Mouse (Mus musculus): ENCODE results near the gene Rcc1. TPM values are rescaled to one million over a fixed set of nuclear protein-coding genes. Genes with fewer than 3 reads are reported as not detected.
A peak's percentile ranks its signal among the peaks of the same experiment; 100 is the strongest.

Rcc1 gene
- polyA plus RNA-seq, 1 experiment from 2014 or later: 37.6 TPM

DNA sequence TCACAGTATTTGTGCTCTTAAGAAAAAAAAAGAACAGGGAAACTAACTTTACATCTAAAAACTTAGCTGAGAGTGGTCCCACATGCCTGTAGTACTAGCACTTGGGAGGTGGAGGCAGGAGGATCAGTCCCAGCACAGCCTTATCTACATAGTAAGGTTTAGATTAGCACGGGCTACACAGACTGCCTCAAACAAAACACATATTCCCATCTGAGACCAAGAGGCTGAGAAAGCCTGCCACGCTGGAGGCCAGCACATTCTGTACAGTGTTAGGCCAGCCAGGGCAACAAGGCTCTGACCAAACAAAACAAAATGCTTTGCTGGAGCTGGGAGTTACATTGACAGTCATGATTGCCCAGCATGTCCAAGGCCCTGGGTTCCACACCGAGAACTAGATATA lies 30.1 kb upstream of the Rcc1 start:
- H3K27me3 ChIP-seq (replicated peaks): no peaks in the 10 kb centered on the region
- H3K27ac ChIP-seq (replicated peaks): no peak overlapping the region
- no peak overlapping the region for H3K9ac ChIP-seq
- no peak overlapping the region for H3K4me3 ChIP-seq
- 40% methylated on average over 3 of the region's 3 CpGs for whole genome bisulfite sequencing
- peaks cover 63% of the 10 kb centered on the region for H3K36me3 ChIP-seq
- H3K9me3 ChIP-seq: no peaks in the 10 kb centered on the region
- H3K4me2 ChIP-seq: no peak overlapping the region
- peaks cover 30% of the 10 kb centered on the region for H3K4me1 ChIP-seq
- no peak for ATAC-seq (ENCODE audit: extremely low read depth, insufficient number of reproducible peaks, low FRiP score, low TSS enrichment)

GRCm38 (mm10) chr4:132382296-132382695 lies 28.9 kb upstream of the Rcc1 start:
- H3K9me3 ChIP-seq: no peaks in the 10 kb centered on the region
- no peaks in the 10 kb centered on the region for H3K27me3 ChIP-seq (replicated peaks)
- no peak overlapping the region for H3K4me2 ChIP-seq
- ATAC-seq (ENCODE audit: extremely low read depth, insufficient number of reproducible peaks, low FRiP score, low TSS enrichment): no peak
- H3K4me3 ChIP-seq: no peak overlapping the region
- 80% methylated on average over 4 of the region's 4 CpGs for WGBS
- H3K9ac ChIP-seq: no peak overlapping the region
- H3K27ac ChIP-seq (replicated peaks): 0 out of 2 replicates have a peak overlapping the region, but pooled peaks have one; percentile 7
- H3K4me1 ChIP-seq: peaks cover 18% of the 10 kb centered on the region
- peaks cover 74% of the 10 kb centered on the region for H3K36me3 ChIP-seq

GRCm38 (mm10) chr4:132380965-132381616 lies 27.7 kb upstream of the Rcc1 start:
- Histone ChIP-seq H3K36me3 (peaks cover 73% of the 10 kb centered on the region), H3K9me3 (no peaks in the 10 kb centered on the region), H3K4me1 (peaks cover 9% of the 10 kb centered on the region), H3K27me3 (replicated peaks) (no peaks in the 10 kb centered on the region), H3K9ac (no peak overlapping the region), H3K4me3 (no peak overlapping the region), H3K4me2 (no peak overlapping the region), H3K27ac (replicated peaks) (no peak overlapping the region)
- WGBS: 93% methylated on average over 2 of the region's 2 CpGs
- ATAC-seq (ENCODE audit: extremely low read depth, insufficient number of reproducible peaks, low FRiP score, low TSS enrichment): no peak

DNA sequence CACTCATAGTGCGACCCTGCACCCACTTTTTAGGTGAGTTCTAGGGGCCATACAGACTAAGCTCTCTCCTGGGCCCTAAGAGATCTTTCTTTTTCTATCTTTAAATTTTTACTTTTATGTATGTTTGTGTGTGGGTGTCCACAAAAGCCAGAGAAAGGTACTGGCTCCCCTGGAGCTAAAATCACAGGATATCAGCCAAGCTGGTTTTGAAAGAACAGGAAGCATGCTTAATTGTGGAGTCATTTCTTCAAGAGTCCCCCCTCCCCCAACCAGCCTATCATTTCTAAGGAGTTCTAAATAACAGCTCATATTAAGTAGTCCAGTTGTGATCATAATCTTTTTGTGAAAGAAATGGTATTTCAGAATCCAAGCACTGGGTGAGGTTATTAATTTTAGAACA lies 20.4 kb upstream of the Rcc1 start:
- no peak for ATAC-seq (ENCODE audit: extremely low read depth, insufficient number of reproducible peaks, low FRiP score, low TSS enrichment)
- H3K27me3 ChIP-seq (replicated peaks): no peaks in the 10 kb centered on the region
- H3K4me2 ChIP-seq: no peak overlapping the region
- no peak overlapping the region for H3K27ac ChIP-seq (replicated peaks)
- peaks cover 90% of the 10 kb centered on the region for H3K36me3 ChIP-seq
- H3K4me3 ChIP-seq: no peak overlapping the region
- no peaks in the 10 kb centered on the region for H3K9me3 ChIP-seq
- H3K9ac ChIP-seq: no peak overlapping the region
- H3K4me1 ChIP-seq: no peaks in the 10 kb centered on the region
- 97% methylated on average over 1 of the region's 1 CpGs for WGBS

DNA sequence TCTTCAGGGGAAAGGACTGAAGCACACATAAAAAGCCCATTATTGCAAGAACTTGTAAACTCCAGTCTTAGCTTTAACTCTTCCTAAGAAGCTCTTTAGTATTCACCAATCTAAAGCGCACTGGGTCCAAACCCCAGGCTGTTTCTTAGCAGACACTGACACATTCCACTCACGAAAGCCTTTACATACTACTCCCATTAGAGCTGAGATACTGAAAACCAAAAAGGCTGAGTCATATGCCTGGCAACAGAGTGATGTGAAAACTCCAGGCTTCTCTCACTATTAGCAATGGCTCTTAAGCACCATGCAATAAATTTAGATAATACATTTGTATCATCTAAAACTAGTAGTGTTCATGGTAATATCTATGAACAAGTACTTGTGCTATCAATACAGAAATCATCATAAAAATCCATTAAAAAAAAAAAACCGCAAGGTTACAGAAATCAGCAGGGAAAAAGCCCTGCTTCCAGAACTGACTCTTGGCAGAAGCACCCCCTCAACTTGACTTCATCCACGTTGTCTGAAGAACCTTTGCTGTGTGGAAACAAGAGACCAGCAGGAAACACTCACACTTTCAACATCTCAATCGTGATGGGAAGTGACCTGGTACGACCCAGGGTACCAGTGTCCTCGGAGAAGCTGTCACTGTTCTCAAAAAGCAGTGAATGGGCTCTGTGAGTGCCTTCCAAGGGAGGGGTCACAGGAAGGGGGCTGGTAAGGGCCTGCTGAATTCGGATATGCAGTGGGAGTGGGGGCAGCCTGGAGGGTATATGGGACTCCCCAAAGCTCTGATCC lies 16.7 kb upstream of the Rcc1 start:
- no peak overlapping the region for H3K4me2 ChIP-seq
- peaks cover 96% of the 10 kb centered on the region for H3K36me3 ChIP-seq
- ATAC-seq (ENCODE audit: extremely low read depth, insufficient number of reproducible peaks, low FRiP score, low TSS enrichment): no peak
- H3K9me3 ChIP-seq: no peaks in the 10 kb centered on the region
- H3K9ac ChIP-seq: no peak overlapping the region
- no peaks in the 10 kb centered on the region for H3K27me3 ChIP-seq (replicated peaks)
- 77% methylated on average over 8 of the region's 8 CpGs for WGBS
- no peak overlapping the region for H3K27ac ChIP-seq (replicated peaks)
- H3K4me1 ChIP-seq: no peaks in the 10 kb centered on the region
- H3K4me3 ChIP-seq: no peak overlapping the region

DNA sequence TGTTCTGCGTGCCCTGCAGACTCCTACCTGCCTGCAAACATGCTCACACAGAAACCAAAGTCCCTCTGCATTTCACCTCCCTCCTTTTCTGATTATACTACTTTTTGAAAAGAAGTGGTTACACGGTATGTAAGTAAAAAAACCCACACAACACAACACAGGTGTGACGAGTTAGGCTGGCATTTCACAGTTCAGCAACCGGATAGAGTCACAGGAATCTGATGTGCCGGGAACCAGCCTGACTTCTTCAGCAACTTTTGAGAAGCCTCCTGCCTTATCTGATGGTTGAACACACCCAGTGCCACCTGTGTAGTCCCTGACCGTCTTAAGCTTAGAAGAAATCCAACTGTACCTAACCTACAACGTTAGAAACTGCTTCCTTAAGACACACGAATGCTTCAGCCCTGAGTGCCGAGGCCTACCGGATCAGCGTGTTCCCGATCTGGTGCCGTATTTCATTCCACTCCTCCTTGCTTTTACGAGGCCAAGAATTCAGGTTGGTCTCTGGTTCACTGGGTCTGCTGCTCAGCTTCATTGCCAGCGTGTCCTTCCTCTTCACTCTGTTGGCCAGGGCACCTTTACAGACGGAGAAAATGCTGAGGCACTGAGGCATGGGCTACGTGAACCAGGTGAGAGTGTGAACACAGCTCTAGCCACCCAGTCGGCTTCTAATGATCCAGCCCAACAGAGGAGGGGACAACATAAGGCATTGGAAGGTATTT lies 14.2 kb upstream of the Rcc1 start:
- Histone ChIP-seq H3K9ac (no peak overlapping the region), H3K36me3 (peaks cover 98% of the 10 kb centered on the region), H3K4me3 (no peak overlapping the region), H3K4me1 (no peaks in the 10 kb centered on the region), H3K9me3 (no peaks in the 10 kb centered on the region), H3K4me2 (no peak overlapping the region), H3K27ac (replicated peaks) (no peak overlapping the region), H3K27me3 (replicated peaks) (no peaks in the 10 kb centered on the region)
- no peak for ATAC-seq (ENCODE audit: extremely low read depth, insufficient number of reproducible peaks, low FRiP score, low TSS enrichment)
- 90% methylated on average over 18 of the region's 18 CpGs for WGBS

DNA sequence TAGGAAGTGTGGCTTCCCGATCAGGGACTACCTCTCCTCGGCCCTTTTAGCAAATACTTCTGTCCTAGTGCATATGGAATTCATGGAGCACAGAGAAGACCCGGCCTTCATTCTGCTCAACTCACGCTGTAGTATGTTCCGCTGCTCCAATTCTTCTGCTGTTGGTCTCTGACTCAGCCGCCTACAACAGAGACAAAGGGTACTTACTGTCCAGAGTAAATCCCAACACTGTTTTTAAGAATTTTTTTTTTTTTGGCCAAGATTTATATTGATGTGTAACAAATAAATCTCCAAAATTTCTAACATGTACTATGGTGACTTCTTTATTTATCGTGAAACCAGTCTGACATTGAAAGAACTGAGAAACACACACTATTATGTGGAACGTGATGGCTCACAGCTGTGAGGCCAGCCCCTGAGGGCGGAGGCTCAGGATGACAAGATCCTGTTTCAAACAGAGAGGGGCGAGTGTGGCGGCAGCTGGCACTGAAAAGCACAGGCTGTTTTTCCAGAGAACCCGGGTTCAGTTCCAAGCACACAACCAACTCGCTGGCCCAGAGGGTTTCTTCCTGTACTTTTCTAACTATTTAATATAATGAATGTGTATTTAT lies 12.2 kb upstream of the Rcc1 start:
- Histone ChIP-seq H3K27ac (replicated peaks) (no peak overlapping the region), H3K4me3 (no peak overlapping the region), H3K9me3 (no peaks in the 10 kb centered on the region), H3K27me3 (replicated peaks) (no peaks in the 10 kb centered on the region), H3K9ac (no peak overlapping the region), H3K4me2 (no peak overlapping the region), H3K4me1 (no peaks in the 10 kb centered on the region), H3K36me3 (peaks cover 95% of the 10 kb centered on the region)
- 82% methylated on average over 13 of the region's 13 CpGs for WGBS
- ATAC-seq (ENCODE audit: extremely low read depth, insufficient number of reproducible peaks, low FRiP score, low TSS enrichment): no peak

- Histone ChIP-seq H3K36me3 (peaks cover 95% of the 10 kb centered on the region), H3K9me3 (no peaks in the 10 kb centered on the region), H3K27me3 (replicated peaks) (no peaks in the 10 kb centered on the region), H3K9ac (no peak overlapping the region), H3K4me2 (no peak overlapping the region), H3K27ac (replicated peaks) (no peak overlapping the region), H3K4me3 (no peak overlapping the region), H3K4me1 (no peaks in the 10 kb centered on the region)
- no peak for ATAC-seq (ENCODE audit: extremely low read depth, insufficient number of reproducible peaks, low FRiP score, low TSS enrichment)
- 95% methylated on average over 11 of the region's 11 CpGs for WGBS
Measured at GRCm38 (mm10) chr4:132363487-132363886, 10.1 kb upstream of the Rcc1 start.

- peak overlapping the region; percentile 17; the same call in 1 of the 2 replicates for H3K27ac ChIP-seq (replicated peaks)
- H3K36me3 ChIP-seq: peaks cover 80% of the 10 kb centered on the region
- no peaks in the 10 kb centered on the region for H3K4me1 ChIP-seq
- WGBS: 67% methylated on average over 3 of the region's 4 CpGs
- no peak for ATAC-seq (ENCODE audit: extremely low read depth, insufficient number of reproducible peaks, low FRiP score, low TSS enrichment)
- peak overlapping the region; percentile 56; the same call in 1 of the 2 replicates for H3K9ac ChIP-seq
- no peak overlapping the region for H3K4me3 ChIP-seq
- H3K4me2 ChIP-seq: no peak overlapping the region
- no peaks in the 10 kb centered on the region for H3K27me3 ChIP-seq (replicated peaks)
- no peaks in the 10 kb centered on the region for H3K9me3 ChIP-seq
Measured at GRCm38 (mm10) chr4:132359510-132359909, 6.1 kb upstream of the Rcc1 start.

DNA sequence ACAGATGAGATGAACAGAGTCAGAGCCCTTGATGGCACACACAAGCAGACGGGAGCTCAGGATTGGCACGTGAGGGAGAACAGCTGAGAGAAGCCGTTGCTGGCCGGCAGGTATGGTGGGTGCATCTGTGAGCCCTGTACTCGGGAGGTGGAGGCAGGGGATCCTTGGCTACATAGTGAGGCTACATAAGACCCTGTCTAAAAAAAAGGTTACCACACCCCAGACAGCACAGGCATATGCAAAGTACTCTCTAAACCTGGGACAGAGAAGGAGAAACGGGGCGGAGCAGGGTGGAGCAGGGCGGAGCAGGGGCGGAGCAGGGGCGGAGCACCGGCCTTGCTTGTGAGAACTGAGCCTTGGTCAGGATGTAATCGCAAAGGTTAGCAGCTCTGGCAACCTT lies 2.8 kb upstream of the Rcc1 start:
- peak overlapping the region; percentile 37; the same call in 1 of the 2 replicates for H3K9ac ChIP-seq
- H3K9me3 ChIP-seq: no peaks in the 10 kb centered on the region
- H3K4me2 ChIP-seq: peak overlapping the region; percentile 13; the same call in 1 of the 2 replicates
- no peak overlapping the region for H3K27ac ChIP-seq (replicated peaks)
- H3K4me1 ChIP-seq: peaks cover 17% of the 10 kb centered on the region
- WGBS: 39% methylated on average over 12 of the region's 12 CpGs
- no peak for ATAC-seq (ENCODE audit: extremely low read depth, insufficient number of reproducible peaks, low FRiP score, low TSS enrichment)
- no peaks in the 10 kb centered on the region for H3K27me3 ChIP-seq (replicated peaks)
- H3K36me3 ChIP-seq: peaks cover 60% of the 10 kb centered on the region
- H3K4me3 ChIP-seq: no peak overlapping the region

- WGBS: 83% methylated on average over 3 of the region's 3 CpGs
- Histone ChIP-seq H3K27ac (replicated peaks) (no peak overlapping the region), H3K27me3 (replicated peaks) (no peaks in the 10 kb centered on the region), H3K9ac (no peak overlapping the region), H3K36me3 (peaks cover 59% of the 10 kb centered on the region), H3K4me2 (no peak overlapping the region), H3K4me3 (no peak overlapping the region), H3K9me3 (no peaks in the 10 kb centered on the region), H3K4me1 (peaks cover 21% of the 10 kb centered on the region)
- no peak for ATAC-seq (ENCODE audit: extremely low read depth, insufficient number of reproducible peaks, low FRiP score, low TSS enrichment)
Measured at GRCm38 (mm10) chr4:132355403-132355802, 2.0 kb upstream of the Rcc1 start.
